Mouse (Mus musculus): ENCODE results near the gene Thy1. TPM values are rescaled to one million over a fixed set of nuclear protein-coding genes. Genes with fewer than 3 reads are reported as not detected.

Gene Thy1
- polyA plus RNA-seq, 1 experiment from 2014 or later: 7.2 TPM

DNA sequence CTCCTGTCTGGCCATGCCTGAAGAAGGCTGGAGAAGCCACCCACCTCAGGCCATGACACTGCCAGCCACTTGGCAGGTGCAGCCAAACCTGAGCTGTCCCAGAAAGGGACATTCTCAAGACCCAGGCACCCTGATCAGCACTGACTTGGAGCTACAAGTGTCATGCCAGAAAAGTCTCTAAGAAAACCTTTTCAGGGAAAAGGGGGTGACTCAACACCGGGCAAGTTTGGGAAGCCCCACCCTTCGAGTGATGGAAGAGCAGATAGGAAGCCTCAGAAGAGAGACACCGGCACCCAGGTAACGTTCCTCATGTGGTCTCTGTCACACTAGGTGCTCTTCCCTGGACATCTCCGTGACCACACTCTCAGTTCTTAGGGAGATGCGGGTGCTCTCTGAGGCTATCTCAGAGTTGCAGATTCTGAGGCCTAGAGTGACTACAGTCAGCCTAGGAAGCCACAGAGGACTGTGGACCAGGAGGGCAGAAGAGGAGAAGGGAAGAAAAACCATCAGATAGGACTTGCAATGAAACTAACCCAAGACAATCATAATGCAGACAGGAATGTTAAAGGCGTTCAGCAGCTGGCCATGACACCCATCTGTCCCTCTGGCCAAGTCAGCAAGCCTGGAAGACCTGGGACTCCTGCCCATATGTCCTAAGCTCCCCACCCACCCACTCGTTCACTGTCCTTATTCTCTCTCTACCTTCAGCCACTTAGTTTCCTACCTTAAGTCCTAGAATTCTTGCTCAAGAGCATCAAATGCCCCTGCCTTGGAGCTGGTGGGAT lies 6.4 kb downstream of the Thy1 start:
- Histone ChIP-seq H3K9me3 (no peaks in the 10 kb centered on the region), H3K27me3 (peaks cover 12% of the 10 kb centered on the region), H3K4me1 (replicated peaks) (no peaks in the 10 kb centered on the region; the same call in 1 of the 2 replicates), H3K4me3 (no peak overlapping the region), H3K27ac (replicated peaks) (no peak overlapping the region), H3K4me2 (no peak overlapping the region), H3K36me3 (no peaks in the 10 kb centered on the region), H3K9ac (no peak overlapping the region)
- no peak for ATAC-seq (ENCODE audit: low FRiP score, low read depth)
- 88% methylated on average over 8 of the region's 8 CpGs for WGBS

DNA sequence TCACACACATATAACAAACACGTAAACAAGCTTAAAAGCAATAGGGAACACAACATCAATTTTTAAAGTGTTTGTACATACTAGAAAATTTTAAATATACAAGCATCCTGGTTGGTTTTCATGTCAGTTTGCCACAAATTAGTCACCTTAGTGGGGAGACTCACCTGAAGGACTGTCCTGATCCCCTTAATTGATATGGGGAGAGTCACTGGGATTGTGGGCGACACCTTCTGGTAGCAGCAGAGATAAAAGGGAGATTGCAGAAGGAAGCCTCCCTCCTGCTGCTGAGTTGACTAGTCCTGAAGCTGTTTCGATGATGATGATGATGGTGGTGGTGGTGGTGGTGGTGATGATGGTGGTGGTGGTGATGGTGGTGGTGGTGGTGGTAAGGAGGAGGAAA lies 9.7 kb downstream of the Thy1 start:
- Histone ChIP-seq H3K27me3 (no peaks in the 10 kb centered on the region), H3K9ac (no peak overlapping the region), H3K27ac (replicated peaks) (no peak overlapping the region), H3K4me1 (replicated peaks) (no peaks in the 10 kb centered on the region), H3K9me3 (no peaks in the 10 kb centered on the region), H3K36me3 (no peaks in the 10 kb centered on the region), H3K4me2 (no peak overlapping the region), H3K4me3 (no peak overlapping the region)
- no peak for ATAC-seq (ENCODE audit: low FRiP score, low read depth)
- WGBS: 77% methylated on average over 3 of the region's 3 CpGs

DNA sequence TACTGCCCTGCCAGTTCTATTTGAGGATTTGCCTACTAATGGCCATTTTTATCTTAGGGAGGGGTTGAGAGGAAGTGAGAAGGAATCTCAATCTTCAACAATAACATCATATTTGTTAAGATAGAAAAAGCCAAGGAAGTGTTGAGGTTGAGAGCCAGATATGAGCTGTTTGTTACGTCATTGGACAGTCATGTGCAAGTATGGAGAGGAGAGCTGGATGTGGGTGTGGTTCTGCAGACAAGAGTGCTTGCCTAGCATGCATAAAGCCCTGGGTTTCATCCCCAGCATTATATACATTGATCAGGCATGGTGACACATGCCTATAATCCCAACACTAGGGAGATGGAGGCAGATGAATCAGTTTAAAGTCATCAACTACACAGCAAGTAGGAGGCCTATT lies 10.8 kb downstream of the Thy1 start:
- ATAC-seq (ENCODE audit: low FRiP score, low read depth): no peak
- 79% methylated on average over 1 of the region's 1 CpGs for WGBS
- Histone ChIP-seq H3K9ac (no peak overlapping the region), H3K9me3 (no peaks in the 10 kb centered on the region), H3K36me3 (no peaks in the 10 kb centered on the region), H3K27me3 (no peaks in the 10 kb centered on the region), H3K27ac (replicated peaks) (no peak overlapping the region), H3K4me2 (no peak overlapping the region), H3K4me3 (no peak overlapping the region), H3K4me1 (replicated peaks) (no peaks in the 10 kb centered on the region)

- no peaks in the 10 kb centered on the region for H3K27me3 ChIP-seq
- 88% methylated on average over 6 of the region's 6 CpGs for WGBS
These were observed 15.4 kb downstream of the Thy1 start for GRCm38 (mm10) chr9:44058606-44059005.

GRCm38 (mm10) chr9:44065177-44065576 lies 22.0 kb downstream of the Thy1 start:
- H3K27ac ChIP-seq (replicated peaks): no peak overlapping the region
- H3K36me3 ChIP-seq: no peaks in the 10 kb centered on the region
- 49% methylated on average over 1 of the region's 1 CpGs for WGBS
- ATAC-seq (ENCODE audit: low FRiP score, low read depth): no peak
- no peaks in the 10 kb centered on the region for H3K27me3 ChIP-seq
- H3K4me1 ChIP-seq (replicated peaks): peaks cover 9% of the 10 kb centered on the region
- H3K4me2 ChIP-seq: no peak overlapping the region
- H3K4me3 ChIP-seq: no peak overlapping the region
- no peaks in the 10 kb centered on the region for H3K9me3 ChIP-seq
- H3K9ac ChIP-seq: no peak overlapping the region

More at GRCm38 (mm10) chr9:44058606-44059005, 15.4 kb downstream of the Thy1 start:
- Histone ChIP-seq H3K4me1 (replicated peaks) (no peaks in the 10 kb centered on the region), H3K4me3 (no peak overlapping the region), H3K9me3 (no peaks in the 10 kb centered on the region), H3K27ac (replicated peaks) (no peak overlapping the region), H3K36me3 (no peaks in the 10 kb centered on the region), H3K9ac (no peak overlapping the region), H3K4me2 (no peak overlapping the region)
- ATAC-seq (ENCODE audit: low FRiP score, low read depth): no peak

- Histone ChIP-seq H3K4me3 (peak within 1 kb of the TSS; percentile 73), H3K9me3 (no peaks in the 10 kb centered on the region), H3K4me1 (replicated peaks) (peaks cover 18% of the 10 kb centered on the region), H3K27me3 (no peaks in the 10 kb centered on the region), H3K27ac (replicated peaks) (peak within 1 kb of the TSS; percentile 60), H3K9ac (peak within 1 kb of the TSS; percentile 61), H3K4me2 (peak within 1 kb of the TSS; percentile 95), H3K36me3 (no peaks in the 10 kb centered on the region)
- WGBS: under 1% methylated on average over 36 of the region's 38 CpGs
- ATAC-seq (ENCODE audit: low FRiP score, low read depth): peak; percentile 99
These were observed 23.6 kb downstream of the Thy1 start, which contains the start of gene Usp2 for GRCm38 (mm10) chr9:44066785-44067225. Usp2 (plus strand) TSS chr9:44067021.

- H3K4me3 ChIP-seq: peak overlapping the region; percentile 73
- WGBS: 8% methylated on average over 15 of the region's 15 CpGs
- ATAC-seq (ENCODE audit: low FRiP score, low read depth): no peak; the same call in 1 of the 2 replicates
- H3K4me2 ChIP-seq: peak overlapping the region; percentile 95
- H3K9me3 ChIP-seq: no peaks in the 10 kb centered on the region
- H3K27ac ChIP-seq (replicated peaks): peak overlapping the region; percentile 60
- peak overlapping the region; percentile 61 for H3K9ac ChIP-seq
- no peaks in the 10 kb centered on the region for H3K36me3 ChIP-seq
- H3K4me1 ChIP-seq (replicated peaks): peaks cover 24% of the 10 kb centered on the region
- no peaks in the 10 kb centered on the region for H3K27me3 ChIP-seq
These were observed 24.2 kb downstream of the Thy1 start for GRCm38 (mm10) chr9:44067241-44067959.

DNA sequence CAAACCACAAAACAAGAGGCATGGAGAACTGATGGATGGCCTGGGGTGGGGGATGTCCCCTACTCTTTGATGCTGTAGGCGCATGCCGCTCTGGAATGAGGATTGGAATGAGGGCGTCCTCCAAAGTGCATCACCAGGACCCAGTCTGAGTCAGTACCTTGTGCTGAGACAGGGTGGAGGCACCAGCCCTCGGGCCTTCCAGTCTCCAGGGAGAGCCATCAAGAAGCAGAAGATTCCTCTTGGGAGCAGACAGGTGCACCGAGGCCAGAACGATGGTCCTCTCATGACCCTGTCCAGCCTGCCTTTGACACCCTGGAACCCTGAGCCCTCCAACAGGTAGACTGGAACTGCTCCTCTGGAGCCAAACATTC lies 24.8 kb downstream of the Thy1 start:
- Histone ChIP-seq H3K4me2 (peak overlapping the region; percentile 95), H3K9me3 (no peaks in the 10 kb centered on the region), H3K9ac (no peak overlapping the region), H3K27ac (replicated peaks) (no peak overlapping the region), H3K36me3 (no peaks in the 10 kb centered on the region), H3K27me3 (no peaks in the 10 kb centered on the region), H3K4me1 (replicated peaks) (peaks cover 27% of the 10 kb centered on the region), H3K4me3 (no peak overlapping the region)
- WGBS: 84% methylated on average over 6 of the region's 6 CpGs
- ATAC-seq (ENCODE audit: low FRiP score, low read depth): no peak

DNA sequence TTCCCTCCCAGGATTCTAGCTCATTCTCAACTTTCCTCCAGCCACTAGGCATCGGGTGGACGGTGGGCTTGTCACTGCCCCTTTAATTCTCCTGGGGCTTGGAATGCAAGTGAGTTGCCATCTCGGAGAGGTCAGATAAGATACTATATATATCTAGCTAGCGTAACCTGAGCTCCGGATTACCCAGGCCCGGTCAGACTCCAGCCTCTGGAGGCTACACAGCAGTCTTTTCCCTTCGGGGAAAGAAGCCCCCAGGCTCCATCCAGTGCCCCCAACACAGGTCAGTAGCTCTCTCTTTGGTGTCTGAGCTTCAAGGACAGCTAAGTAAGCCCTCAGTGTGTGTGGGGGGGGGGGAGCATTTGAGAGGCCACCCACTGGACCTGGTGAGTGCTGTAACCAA lies 26.1 kb downstream of the Thy1 start:
- Histone ChIP-seq H3K4me2 (no peak overlapping the region), H3K4me1 (replicated peaks) (peaks cover 31% of the 10 kb centered on the region), H3K9me3 (no peaks in the 10 kb centered on the region), H3K36me3 (no peaks in the 10 kb centered on the region), H3K27ac (replicated peaks) (no peak overlapping the region), H3K9ac (no peak overlapping the region), H3K4me3 (no peak overlapping the region), H3K27me3 (no peaks in the 10 kb centered on the region)
- 39% methylated on average over 7 of the region's 7 CpGs for WGBS
- no peak for ATAC-seq (ENCODE audit: low FRiP score, low read depth)

- Histone ChIP-seq H3K9ac (no peak overlapping the region), H3K4me1 (replicated peaks) (peaks cover 31% of the 10 kb centered on the region), H3K27ac (replicated peaks) (no peak overlapping the region), H3K4me3 (no peak overlapping the region), H3K4me2 (no peak overlapping the region), H3K27me3 (no peaks in the 10 kb centered on the region), H3K36me3 (no peaks in the 10 kb centered on the region), H3K9me3 (no peaks in the 10 kb centered on the region)
- ATAC-seq (ENCODE audit: low FRiP score, low read depth): no peak
- 73% methylated on average over 14 of the region's 14 CpGs for WGBS
These were observed 27.1 kb downstream of the Thy1 start for GRCm38 (mm10) chr9:44070113-44070843.

DNA sequence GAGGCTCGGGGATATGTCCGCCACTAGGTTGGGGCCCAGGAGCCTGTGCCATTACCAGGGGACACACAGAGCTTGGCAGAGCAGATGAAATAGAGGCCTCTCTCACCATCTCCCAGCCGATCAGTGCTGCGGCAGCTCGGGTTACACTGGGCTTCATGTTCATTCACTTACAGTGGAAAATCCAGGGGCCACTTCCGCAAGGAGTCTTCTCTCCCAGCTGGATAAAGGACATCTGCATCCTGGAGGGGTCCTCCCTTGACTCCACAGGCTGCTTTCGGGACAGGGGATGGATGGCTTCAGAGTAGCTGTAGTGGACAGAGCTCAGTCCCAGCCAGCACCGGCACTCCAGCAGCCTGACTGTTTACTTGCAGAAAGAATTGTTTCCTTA lies 27.7 kb downstream of the Thy1 start:
- H3K4me2 ChIP-seq: no peak overlapping the region
- H3K36me3 ChIP-seq: no peaks in the 10 kb centered on the region
- H3K4me1 ChIP-seq (replicated peaks): peaks cover 31% of the 10 kb centered on the region
- 42% methylated on average over 8 of the region's 8 CpGs for WGBS
- no peak for ATAC-seq (ENCODE audit: low FRiP score, low read depth)
- H3K9me3 ChIP-seq: no peaks in the 10 kb centered on the region
- H3K27me3 ChIP-seq: no peaks in the 10 kb centered on the region
- no peak overlapping the region for H3K4me3 ChIP-seq
- H3K9ac ChIP-seq: no peak overlapping the region
- H3K27ac ChIP-seq (replicated peaks): 0 out of 2 replicates have a peak overlapping the region, but pooled peaks have one; percentile 5

All from hindbrain, embryonic 15.5 days (tissue).